Mouse (Mus musculus) heart, postnatal 25 days (tissue): Measurements from ENCODE around the gene Reep6. TPM values are rescaled to one million over a fixed set of nuclear protein-coding genes. Genes with fewer than 3 reads are reported as not detected.

Experiments
- DNase-seq: peaks from one replicate; pipeline ENCODE4 v3.0.0; 2022; ENCODE audit warnings: low spot score
- intact Hi-C: fragments of 180-260 bp; cut with DNase I; formaldehyde crosslinking; loops from one replicate; pipeline ENCODE4 v1.15.1; 2025
- total RNA-seq, 2 experiments: library from RNA; stranded (reverse); gene quantifications; 2 replicates each; pipeline ENCODE4 v1.2.3; 2021

Gene Reep6
- 1 to 10 TPM; 1.9 to 2.1 TPM for total RNA-seq

DNA sequence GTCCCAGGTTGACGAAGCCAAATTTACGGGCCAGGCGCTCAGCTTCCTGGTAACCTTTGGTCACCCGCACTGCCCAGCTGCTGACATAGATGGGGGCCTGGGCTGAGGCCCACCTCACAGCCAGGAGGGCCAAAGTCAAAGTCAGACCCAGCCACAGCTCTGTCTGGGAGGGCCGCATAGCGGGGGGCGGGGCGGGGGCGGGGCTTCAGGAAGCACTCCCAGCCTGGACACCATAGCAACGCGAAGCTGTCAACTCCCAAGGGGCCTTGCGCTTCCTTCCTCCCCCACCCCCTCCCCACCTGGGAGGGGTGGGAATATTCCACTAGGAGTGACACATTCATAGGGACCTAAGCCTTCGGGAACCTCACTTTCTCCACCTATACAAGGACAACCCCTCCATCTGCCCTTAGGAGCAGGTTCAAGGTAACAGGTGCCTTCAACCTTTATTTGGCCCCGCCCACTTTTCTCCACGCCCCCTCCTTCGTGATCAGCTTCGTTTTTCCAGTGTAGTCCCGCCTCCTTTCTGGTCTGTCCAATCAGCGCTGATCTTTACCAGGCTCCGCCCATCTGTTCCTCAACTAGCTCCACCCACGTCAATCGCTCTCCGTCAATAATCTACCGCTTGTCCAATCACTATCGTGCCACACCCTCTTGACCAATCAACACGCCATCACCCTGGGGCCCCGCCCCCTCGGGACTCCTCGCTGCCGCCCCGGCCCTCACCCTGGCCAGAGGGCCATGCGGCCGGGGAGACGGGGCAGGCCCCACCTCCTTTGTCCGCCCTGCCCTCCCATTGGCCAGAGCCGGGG, at the start of gene Reep6, which contains the start of gene Pcsk4:
Reep6 (plus strand) TSS at position 681 of the 809 bp plus-strand sequence.
Pcsk4 (minus strand) TSS at position 226 of the 809 bp plus-strand sequence.
- intact Hi-C loops = no loop called here
- DNase-seq = peak; percentile 91

DNA sequence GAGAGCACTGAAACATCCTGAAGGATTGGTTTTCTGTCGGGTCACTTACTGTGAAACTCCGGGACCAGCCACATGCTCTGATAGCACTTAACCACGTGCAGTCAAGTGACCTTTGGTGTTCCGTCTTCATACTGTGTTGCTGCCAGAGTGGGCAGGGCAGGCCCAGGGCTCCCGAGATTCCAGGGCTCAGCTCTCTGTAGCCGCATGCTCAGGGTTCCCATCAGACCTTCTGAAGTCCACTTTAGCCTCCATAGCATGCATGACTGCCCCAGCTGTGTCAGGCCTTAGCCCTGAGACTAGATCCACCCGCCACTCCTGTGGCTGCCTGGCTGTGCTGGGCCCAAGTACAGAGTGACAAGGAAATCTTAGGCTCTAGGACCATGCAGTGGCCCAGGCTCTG, 48.4 kb upstream of the Reep6 start:
- no peak for DNase-seq
- intact Hi-C loops = no loop called here

DNA sequence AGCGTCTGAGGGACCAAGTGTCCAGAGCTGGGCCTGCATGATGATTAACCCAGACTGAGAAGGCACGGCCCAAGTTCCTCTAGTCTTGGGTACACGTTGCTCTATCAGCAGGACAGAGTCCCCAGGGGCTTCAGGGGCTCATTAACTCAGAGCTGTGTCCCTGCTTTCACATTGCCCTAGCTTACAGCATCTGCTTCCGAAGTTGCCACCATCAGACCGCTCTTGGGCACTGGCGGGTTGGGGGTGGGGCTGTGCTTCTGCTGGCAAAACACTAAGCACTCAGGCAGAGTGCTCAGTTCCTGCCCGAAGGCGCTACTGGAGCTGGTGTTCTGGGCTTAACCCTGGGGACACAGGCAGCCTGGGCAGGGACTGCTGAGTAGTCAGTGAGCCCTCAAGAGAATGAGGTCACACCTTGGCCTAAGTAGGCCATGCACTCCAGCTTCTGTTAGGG, 47.8 kb upstream of the Reep6 start:
- intact Hi-C loops = no loop called here
- no peak for DNase-seq

DNA sequence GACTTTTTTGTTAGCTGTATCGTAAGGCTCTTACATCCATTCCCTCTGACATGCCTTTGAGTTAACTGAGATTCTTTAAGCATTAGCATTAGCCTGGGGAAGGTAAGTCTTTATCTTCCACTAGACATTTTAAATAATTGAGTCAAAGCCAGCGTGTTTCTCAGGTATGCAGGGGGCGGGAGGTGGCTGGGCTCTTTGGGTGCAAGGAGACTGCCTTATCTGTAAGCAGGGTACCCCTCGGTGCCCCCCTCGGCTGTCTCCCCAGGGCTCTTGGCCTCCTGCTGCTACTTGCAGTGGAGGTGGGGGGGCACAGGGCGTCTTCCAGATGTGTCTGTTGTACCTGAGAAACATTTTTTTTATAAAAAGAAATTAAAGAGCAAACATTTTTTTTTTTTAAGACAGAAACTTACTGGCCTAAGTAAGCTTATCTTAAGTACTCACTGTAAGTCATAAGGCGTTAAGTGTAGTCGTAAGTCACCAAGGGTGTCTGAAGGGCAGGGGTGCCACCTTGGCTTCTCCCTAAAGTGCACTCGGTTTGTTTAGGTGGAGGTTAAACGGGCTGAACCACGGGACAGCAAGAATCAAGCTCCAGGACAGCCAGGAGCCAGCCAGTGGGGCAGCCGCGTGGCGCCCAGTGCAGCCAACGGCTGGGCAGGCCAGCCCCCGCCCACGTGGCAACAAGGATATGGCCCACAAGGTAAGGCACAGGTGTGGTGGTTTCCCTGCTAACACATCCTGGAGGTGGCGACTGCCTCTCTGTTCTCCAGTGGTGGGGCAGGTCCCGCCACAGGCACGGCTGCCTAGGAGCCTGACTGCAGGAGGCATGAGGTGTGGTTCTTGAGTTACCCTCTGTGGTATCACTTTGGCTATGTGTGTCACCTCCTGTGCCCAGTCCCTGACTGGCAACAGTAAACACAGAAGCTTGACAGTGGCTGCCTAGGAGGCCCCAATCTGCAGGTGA, 47.0 kb upstream of the Reep6 start:
- intact Hi-C loops = no loop called here
- no peak for DNase-seq

- DNase-seq = no peak
- intact Hi-C loops = no loop called here
Measured at GRCm38 (mm10) chr10:80285222-80286070, 44.3 kb upstream of the Reep6 start.

- intact Hi-C loops = no loop called here
- no peak for DNase-seq
Measured at GRCm38 (mm10) chr10:80288097-80288496, 41.7 kb upstream of the Reep6 start.

DNA sequence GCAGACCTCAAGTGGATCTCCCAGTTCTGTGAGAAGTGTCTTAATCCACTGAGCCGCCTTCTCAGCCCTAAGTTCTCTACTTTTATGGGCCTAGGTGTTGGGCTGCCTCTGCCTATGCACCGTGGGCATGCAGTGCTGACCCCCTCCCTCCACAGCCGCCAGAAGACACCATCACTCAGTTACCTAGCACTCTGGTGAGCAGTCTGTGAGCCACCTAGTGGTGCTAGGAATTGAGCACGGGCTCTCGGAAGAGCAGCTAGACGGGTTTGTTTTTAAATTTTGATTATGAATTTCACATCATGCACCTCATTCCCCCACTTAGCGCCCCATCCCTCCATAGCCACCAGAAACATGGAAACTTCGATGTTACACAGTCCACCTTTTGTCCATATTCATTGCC, 41.1 kb upstream of the Reep6 start:
- no peak for DNase-seq
- intact Hi-C loops = no loop called here

- intact Hi-C loops = no loop called here
- peak; percentile 88 for DNase-seq
Measured at GRCm38 (mm10) chr10:80292251-80293146, 37.3 kb upstream of the Reep6 start, which contains the start of gene Rps15. Gene Rps15 (plus strand): TSS chr10:80292453.

DNA sequence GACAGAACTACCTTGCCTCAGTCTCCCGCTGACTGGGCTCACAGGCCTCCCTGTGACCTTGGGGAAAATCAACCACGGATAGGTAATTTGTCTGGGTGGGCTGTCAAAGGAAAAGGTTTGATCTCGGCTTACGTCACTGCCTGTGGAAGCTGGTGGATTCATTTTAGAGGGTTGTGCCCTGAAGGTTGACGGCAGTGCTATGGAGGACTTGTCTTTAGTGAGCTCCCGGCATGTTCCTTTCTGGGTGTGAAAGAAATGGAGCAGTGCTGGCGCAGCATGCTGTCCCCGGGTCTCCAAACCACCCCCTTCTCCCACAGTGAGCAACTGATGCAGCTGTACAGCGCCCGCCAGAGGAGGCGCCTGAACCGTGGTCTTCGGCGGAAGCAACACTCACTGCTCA, 36.4 kb upstream of the Reep6 start:
- DNase-seq = no peak
- intact Hi-C loops = no loop called here

- intact Hi-C loops = loop anchor here (2.0 kb wide), 1 partner anchor 54 kb away; the partner anchor contains the start of gene Adamtsl5
- DNase-seq = no peak
Measured at GRCm38 (mm10) chr10:80294311-80294710, 35.4 kb upstream of the Reep6 start.

DNA sequence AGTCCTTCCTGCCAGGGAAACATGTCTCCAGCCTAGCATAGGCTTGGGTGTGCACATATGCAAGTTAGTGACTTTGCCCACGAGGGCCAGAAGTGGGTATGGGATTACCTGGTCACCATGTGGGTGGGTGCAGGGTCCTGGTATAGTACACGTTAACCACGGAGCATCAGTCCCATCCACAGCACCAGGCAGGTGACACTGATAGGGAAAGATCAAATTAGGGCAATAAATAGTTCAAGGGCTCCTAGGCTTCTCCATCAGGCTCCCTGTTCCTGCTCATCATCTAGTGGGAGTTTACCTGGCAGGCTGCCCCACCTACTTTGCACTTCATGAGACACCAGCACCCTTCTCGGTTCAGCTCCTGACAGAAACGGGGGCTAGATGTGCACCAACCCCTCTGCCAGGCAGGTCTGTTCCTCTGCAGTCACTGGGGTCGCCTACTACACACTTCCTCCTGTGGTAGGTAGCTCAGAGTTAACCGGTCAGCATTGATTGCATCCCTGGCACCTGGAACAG, 34.9 kb upstream of the Reep6 start:
- DNase-seq = no peak
- intact Hi-C loops = loop anchor here (1.0 to 2.0 kb wide), 2 partner anchors 54 to 79 kb away; partner anchors contain the start of gene Adamtsl5

DNA sequence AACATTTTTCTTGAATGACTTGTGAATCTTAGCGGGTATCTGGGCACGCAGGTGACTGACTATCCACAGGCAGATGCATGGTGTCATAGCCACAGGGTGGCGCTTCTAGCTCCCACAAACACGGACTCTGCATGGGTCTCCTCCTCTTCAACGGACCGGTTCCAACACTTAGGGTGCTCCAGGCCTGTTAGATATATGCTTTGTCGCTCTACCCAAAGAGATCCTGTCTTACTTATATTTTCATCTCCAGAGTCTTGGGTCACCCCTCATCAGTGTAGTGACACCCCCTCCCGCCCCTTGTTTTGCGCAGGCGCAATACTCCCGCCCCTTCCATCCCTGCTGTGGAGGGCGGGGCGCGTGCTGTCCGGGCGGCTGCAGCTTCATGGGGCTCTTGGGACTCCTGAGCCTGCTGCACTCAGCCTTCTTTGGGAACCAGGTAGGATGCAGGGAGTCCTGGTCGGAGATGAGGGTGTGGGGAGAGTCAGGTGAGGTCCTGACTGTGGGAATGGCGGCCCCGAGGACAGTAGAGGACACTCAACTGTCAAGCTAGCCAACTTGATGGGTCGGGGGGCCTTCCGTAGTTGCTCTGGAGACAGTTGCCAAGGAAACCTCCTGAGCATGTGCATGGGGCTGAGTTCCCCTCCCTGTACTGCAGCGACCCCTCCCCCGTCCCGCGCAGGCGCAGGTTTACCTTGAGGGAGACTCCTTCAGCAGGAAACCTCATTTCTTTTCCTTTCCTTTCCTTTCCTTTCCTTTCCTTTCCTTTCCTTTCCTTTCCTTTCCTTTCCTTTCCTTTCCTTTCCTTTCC, 33.9 kb upstream of the Reep6 start, which contains the start of gene Apc2:
Apc2 (plus strand) TSS at position 360 of the 808 bp plus-strand sequence.
- peak; percentile 60 for DNase-seq
- intact Hi-C loops = loop anchor here (1.0 to 2.0 kb wide), 2 partner anchors 53 to 78 kb away; partner anchors contain the start of gene Adamtsl5

DNA sequence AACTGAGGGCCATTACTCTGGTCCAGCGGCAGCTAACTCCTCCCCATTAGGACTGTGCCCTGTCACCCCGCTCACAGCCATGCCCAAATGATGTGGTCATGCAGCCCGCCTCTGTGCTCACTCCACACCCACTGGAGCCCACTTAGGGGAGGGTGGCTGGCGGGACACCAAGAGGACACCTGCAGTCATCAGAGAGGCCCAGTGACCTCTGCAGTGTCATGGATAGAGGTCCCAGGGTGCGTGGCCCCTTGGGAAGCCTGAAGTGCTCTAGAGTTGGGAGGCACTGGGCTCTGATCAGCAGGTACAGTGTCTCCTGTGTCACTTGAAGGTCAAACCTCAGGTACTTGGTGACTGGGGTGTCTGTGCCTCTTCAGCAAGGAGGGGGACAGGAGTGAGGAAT, 32.9 kb upstream of the Reep6 start:
- DNase-seq = no peak
- intact Hi-C loops = no loop called here

GRCm38 (mm10) chr10:80297526-80298133, 32.1 kb upstream of the Reep6 start:
- intact Hi-C loops = no loop called here
- no peak for DNase-seq

DNA sequence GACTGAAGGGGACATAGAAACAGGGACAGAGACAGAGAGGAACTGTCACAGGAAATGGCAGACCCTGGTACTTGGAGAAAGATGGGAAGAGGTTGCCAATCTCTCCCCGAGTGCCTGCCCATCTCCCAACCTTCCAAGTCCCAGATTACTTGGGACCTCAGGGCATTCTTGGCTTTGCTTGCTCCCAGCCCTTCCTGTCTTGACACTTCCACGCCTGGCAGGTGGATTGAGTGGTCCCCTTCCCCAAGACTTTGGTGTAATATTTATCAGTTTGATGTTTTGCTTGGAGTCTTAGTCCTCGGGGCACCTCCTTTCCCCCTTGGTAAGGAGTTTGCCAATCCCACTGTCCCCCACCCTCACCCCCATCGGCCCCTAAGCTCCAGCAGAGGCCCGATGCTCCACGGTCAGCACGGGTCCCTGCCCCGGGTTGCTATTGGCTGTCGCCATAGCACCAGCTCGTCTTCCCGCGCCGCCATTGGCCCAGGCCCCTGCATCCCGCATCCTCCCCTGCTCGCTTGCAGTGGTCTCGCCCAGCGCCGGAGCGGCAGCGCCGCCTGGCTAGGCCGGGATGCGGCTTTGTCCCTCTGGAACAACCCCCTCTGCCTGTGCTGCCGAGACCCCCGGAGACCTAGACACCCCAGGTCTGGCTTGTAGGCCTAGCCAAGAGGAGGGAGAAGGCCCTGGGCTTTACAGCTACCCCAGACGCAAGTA, 31.0 kb upstream of the Reep6 start:
- intact Hi-C loops = no loop called here

DNA sequence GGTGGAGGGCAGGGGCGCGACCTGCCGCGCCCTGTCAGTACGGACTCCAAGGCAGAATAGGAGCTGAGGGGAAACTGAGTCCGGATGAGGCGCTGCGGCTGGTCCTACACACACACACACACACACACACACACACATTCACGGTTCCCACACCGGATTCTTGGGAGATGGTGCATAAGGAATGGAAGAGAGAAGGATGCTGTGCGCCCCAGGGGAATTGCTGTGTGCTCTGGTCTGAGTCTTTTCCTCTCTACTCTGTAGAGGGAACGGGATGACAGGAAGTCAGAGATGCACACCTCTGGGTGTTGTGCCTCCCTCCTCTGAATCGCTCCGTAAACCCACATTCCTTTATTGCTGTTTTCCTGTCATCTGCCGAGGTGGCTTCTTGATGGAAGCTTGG, 30.5 kb upstream of the Reep6 start:
- intact Hi-C loops = no loop called here
- DNase-seq = no peak

More for the DNA sequence above, 31.0 kb upstream of the Reep6 start:
- DNase-seq = no peak
